Mouse (Mus musculus) urinary bladder, postnatal 14 days (tissue): ENCODE results near the gene Rxfp1.

ENCODE experiments used
- DNase-seq: peaks from one replicate; pipeline ENCODE4 v3.0.0; 2021; ENCODE audit warnings: low spot score

Rxfp1 gene

GRCm38 (mm10) chr3:79672188-79672587 is 65.5 kb downstream of the Rxfp1 start:
- DNase-seq: no peak

- no peak for DNase-seq
Measured at GRCm38 (mm10) chr3:79670556-79670955, 67.1 kb downstream of the Rxfp1 start.

GRCm38 (mm10) chr3:79664787-79665408 is 72.8 kb downstream of the Rxfp1 start:
- DNase-seq: peak; percentile 27

GRCm38 (mm10) chr3:79656682-79657081 is 81.0 kb downstream of the Rxfp1 start:
- DNase-seq: no peak

GRCm38 (mm10) chr3:79652129-79652528 is 85.6 kb downstream of the Rxfp1 start:
- no peak for DNase-seq

- peak; percentile 61 for DNase-seq
Measured at GRCm38 (mm10) chr3:79629416-79629730, 108.3 kb downstream of the Rxfp1 start, which contains the start of gene Etfdh. Gene Etfdh, minus strand, starts transcription at chr3:79629500.

- peak; percentile 94 for DNase-seq
Measured at GRCm38 (mm10) chr3:79628561-79629415, 108.9 kb downstream of the Rxfp1 start, which contains the start of gene 4930579G24Rik. Gene 4930579G24Rik, plus strand, starts transcription at chr3:79629079.

- DNase-seq: no peak
Measured at GRCm38 (mm10) chr3:79628182-79628560, 109.5 kb downstream of the Rxfp1 start.

- no peak for DNase-seq
Measured at GRCm38 (mm10) chr3:79627484-79628181, 110.0 kb downstream of the Rxfp1 start.

- no peak for DNase-seq
Measured at GRCm38 (mm10) chr3:79609886-79610285, 127.8 kb downstream of the Rxfp1 start.

- DNase-seq: no peak
Measured at GRCm38 (mm10) chr3:79595468-79595867, 142.2 kb downstream of the Rxfp1 start.

GRCm38 (mm10) chr3:79591793-79592471 is 145.7 kb downstream of the Rxfp1 start:
- DNase-seq: no peak
